Mouse (Mus musculus): ENCODE data around the gene 1700008O03Rik. TPM values are rescaled to one million over a fixed set of nuclear protein-coding genes. Genes with fewer than 3 reads are reported as not detected.

Gene 1700008O03Rik
- total RNA-seq, 2 experiments from 2014 or later: 3.1 to 3.4 TPM

- DNase-seq: no peak
Observed at GRCm38 (mm10) chr7:44343459-44344015, 42.1 kb downstream of the 1700008O03Rik start.

GRCm38 (mm10) chr7:44341714-44342113 lies 43.9 kb downstream of the 1700008O03Rik start:
- DNase-seq: no peak

- DNase-seq: no peak
Observed at GRCm38 (mm10) chr7:44341119-44341518, 44.5 kb downstream of the 1700008O03Rik start.

GRCm38 (mm10) chr7:44340226-44340625 lies 45.4 kb downstream of the 1700008O03Rik start:
- DNase-seq: no peak

GRCm38 (mm10) chr7:44337121-44337849 lies 48.3 kb downstream of the 1700008O03Rik start:
- no peak for DNase-seq

GRCm38 (mm10) chr7:44336046-44337021 lies 49.3 kb downstream of the 1700008O03Rik start:
- no peak for DNase-seq

- no peak for DNase-seq
Observed at GRCm38 (mm10) chr7:44335031-44335878, 50.4 kb downstream of the 1700008O03Rik start.

GRCm38 (mm10) chr7:44334139-44334538 lies 51.5 kb downstream of the 1700008O03Rik start:
- DNase-seq: no peak

GRCm38 (mm10) chr7:44332336-44332735 lies 53.3 kb downstream of the 1700008O03Rik start:
- no peak for DNase-seq

- no peak for DNase-seq
Observed at GRCm38 (mm10) chr7:44326614-44327013, 59.0 kb downstream of the 1700008O03Rik start.

- DNase-seq: peak in 1 of 2 experiments; percentile 50
Observed at GRCm38 (mm10) chr7:44322290-44322689, 63.3 kb downstream of the 1700008O03Rik start.

GRCm38 (mm10) chr7:44320886-44321285 lies 64.7 kb downstream of the 1700008O03Rik start:
- peak; percentile 72 to 74 for DNase-seq

- no peak for DNase-seq
Observed at GRCm38 (mm10) chr7:44317913-44318312, 67.7 kb downstream of the 1700008O03Rik start.

- no peak for DNase-seq
Observed at GRCm38 (mm10) chr7:44312484-44312883, 73.1 kb downstream of the 1700008O03Rik start.

- no peak for DNase-seq
Observed at GRCm38 (mm10) chr7:44311713-44312304, 73.8 kb downstream of the 1700008O03Rik start.

GRCm38 (mm10) chr7:44310878-44311712 lies 74.5 kb downstream of the 1700008O03Rik start:
- peak; percentile 58 to 68 for DNase-seq

- DNase-seq: no peak
Observed at GRCm38 (mm10) chr7:44310285-44310877, 75.2 kb downstream of the 1700008O03Rik start.
